Mouse (Mus musculus): ENCODE results near the gene Gprc5a.
A peak's percentile ranks its signal among the peaks of the same experiment; 100 is the strongest.

Gene Gprc5a

DNA sequence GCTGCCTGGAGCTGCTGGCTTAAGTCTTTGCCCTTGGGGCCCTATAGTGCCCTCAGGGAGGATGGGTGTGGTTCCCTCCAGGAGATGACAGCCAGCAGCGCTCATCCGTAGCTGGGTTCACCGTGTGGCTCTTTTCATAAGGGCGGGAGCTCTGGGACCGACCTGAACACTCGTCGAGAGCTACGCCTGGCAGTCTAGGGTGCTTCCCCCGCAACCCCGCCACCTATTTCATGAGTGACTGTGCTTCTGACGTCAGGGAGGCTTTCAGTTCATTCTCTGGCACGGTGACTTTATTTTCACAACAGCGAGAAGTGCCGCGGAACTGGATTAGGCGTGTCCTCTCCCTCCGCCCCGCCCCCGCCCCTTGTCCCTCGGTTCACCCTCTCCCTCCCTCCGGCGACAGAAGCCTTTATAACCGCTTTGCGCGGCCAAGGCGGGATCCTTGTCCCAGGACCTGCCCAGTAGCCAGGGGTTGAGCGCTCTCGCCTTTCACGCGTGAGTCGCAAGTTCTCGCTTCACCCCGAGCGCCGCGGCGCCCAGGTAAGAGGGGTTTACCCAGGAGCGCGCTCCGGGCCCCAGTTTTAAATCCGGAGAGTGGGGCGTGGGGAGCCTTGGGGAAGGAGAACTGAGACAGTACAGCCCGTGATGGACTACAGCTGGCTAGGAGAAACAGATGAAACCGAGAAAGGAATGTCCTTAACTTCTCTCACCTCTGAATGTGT is at the start of gene Gprc5a:
Gene Gprc5a (plus strand): TSS at position 416 of the 722 bp plus-strand sequence.
- peak; percentile 13 for DNase-seq

DNA sequence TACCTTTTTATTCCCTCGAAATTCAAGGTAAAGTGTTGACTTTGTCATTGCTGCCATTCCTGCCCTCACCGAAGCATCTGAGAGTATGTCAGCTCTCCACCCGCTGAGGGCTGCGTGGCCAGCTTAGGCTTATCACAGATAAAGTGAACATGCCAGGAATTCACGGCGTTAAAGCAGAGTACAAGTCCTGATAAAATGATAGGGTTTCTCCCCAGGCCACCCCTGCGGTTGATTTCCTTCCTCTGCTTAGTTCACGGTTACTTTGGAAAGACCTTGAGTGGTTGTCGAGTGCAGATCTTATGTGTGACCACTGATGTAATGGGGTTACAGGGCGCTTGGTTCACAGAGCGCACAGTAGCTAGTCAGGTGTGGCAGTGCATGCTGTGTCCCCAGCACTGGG is 48.2 kb upstream of the Gprc5a start:
- DNase-seq: no peak

DNA sequence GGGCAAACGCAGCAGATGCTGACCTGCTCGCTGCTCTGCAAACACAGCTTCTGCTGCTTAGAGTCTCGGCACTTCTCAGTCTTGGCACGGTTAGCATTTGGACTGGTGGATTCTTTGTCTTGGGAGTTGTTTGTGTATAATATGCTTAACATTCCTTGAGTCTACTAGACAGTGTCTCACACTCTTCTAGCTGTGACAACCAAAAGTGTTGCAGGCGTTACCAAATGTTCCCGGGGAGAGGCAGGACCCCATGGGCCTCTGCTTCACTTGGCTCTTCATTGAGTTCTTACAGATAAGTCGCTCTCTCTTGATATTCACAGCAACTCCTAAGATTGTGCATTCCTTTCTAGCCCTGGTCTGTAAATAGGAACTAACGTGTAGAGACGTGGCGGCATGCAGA is 45.9 kb upstream of the Gprc5a start:
- no peak for DNase-seq

DNA sequence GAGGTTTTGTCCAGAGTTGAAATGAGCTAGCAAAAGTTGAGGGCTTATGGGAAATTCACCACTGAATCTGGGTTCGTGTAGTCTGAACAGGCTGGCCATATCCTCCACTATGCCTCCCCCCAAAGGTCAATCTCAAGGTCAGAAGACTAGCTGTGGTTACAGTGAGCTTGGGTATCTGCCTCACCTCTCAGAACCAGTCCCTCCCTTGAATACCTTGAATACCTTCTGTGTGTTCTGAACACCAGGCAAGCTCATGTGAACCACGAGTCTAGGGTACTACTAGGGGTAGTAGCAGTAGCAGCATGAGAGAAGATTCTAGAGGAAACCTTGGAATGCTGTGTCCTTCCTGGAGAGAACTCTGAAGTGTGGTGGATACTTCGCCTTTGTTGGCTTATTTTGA is 43.8 kb upstream of the Gprc5a start:
- no peak for DNase-seq

DNA sequence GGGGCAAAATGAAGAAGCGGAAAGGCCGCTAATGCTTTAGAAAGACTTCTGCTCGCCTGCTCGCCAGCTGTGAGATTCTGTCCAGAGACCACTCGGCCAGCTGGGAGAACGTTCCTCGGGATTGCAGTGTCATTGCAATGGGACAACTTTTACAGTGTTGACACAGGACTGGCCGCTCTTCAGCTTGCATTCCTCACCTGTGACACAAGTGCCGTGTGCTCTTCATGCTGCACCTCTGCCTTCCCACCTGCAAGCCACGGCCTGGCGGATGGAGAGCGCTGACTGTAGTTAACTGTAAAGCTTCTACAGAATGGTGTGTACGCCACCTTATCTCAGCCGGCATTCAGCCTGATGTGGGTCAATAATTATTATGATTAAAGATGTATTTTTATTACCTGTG is 42.1 kb upstream of the Gprc5a start:
- no peak for DNase-seq

DNA sequence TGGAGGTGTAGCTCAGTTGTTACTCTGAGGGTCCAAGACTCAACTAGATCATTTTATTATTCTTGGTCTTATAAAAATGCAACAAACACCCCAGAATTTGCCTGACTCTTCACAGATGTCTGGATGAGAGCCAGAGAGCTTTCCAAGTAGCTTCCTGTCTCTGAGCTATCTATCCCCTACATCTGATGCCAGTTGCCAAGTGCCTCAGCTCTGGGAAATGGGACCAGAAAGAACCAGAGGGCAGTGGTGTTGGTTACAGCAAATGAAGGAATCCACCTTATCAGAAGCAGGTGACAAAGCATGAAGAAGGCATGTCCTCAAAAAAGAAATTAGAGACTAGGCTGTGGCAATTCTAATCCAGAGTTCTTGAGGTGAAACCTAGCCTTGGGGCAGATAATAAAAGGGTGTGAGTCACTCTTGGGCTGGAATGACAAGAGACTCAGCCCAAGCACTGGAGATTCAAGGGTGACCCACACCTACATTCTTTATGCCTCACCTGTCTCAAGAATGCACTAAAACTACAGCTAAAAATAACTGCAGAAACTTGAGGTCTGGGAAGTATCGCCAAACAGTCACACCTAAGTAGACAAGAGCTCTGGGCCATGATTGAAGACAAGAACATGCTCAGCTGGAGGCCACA is 40.5 kb upstream of the Gprc5a start:
- no peak for DNase-seq

DNA sequence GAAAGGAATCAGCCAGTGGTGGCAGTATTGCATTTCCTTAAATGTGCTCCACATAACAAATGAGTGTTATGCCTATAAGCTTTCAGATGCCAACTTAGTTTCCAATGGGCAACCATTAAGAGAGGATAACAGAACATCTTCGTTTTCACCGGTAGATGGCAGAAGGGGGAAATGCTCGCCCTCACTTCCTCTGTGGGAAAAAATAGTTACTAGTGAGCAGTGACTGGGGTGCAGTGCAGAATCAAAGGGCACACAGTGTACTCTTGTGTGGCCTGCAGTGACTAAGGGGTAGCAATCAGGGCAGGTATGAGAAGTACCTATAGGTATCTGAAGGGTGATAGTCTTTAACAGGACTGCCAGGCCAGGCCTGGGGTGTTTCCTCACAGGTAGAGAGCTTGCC is 39.2 kb upstream of the Gprc5a start:
- peak; percentile 24 for DNase-seq

DNA sequence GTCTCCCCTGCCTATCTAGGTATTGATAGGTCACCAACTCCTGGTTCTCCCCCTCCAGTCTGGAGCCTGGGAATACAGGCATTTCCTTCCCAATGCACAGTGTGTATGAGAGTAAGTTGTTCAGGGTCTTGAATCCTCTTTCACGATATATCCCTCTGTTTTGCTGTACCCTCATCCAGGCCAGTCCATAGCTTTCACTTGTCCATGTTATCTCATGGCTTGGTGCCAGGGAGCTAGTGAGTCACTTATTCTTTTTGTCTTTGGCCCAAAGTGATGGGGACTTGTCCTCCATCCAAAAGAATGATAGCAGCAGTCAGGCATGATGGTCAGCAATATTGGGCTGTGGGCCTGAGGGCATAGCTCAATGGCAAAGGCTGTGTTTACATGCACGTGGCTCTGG is 38.7 kb upstream of the Gprc5a start:
- DNase-seq: no peak

DNA sequence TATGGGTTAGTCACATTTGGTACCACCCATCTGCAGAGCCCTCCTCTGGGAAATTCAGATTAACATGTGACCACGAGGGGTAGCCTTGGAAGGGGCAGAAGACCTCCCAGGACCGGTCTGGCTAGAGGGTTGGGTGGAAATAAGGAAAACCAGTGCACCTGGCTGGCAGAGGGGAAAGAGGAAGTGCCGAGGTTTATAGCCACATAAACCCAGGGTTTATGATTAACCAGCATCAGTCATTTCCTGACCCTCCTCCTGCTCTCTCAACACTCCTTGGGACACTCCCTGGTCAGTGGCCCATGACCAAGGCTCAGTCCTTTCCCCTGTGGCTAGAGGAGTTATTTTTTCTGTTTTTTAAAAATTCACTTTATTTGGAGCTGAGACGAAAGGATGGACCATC is 36.2 kb upstream of the Gprc5a start:
- DNase-seq: no peak

DNA sequence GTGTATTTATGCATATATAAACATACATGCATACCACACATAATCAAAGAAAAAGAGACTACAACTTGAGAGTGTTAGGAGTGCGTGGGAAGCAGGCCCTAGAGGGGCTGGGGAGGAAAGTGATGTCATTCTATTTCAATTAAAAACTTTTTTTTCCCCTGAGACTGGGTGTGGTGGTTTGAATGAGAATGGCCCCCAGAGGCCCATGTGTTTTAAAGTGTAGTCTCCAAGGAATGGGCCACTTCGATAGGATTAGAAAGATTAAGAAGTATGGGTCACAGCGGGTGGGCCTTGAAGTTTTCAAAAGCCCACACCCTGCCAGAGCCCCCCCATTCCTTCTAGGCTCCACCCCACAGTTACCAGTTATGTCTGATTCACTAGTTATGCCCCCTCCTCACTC is 26.8 kb upstream of the Gprc5a start:
- no peak for DNase-seq

DNA sequence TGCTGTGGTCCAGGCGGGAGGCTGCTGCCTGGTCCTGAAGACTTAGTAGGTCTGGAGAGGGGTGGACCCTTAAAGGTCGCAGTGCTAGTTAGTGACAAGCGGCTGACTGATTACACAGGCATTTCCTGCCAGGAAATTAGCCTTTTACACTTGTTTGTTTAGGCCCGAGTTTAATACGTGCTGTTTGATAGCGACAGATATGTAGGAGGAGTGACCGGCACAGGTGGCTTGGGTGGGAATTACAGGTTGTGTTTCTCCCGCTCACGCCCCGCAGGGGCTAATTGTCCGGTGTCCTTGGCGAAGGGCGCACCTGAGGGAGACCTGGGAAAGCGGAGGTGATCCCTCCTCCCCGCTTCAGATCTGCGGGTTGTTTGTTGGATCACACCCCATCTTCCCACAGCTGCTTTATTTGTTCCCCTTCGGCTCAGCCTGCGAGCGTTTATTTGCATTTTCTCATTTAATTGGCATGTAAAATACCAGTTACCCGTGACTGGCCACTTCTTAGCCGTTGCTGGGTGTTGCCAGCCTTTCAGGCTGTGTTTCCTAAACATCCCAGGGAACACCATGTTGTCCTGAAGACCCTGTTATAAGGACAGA is 25.1 kb upstream of the Gprc5a start:
- no peak for DNase-seq

DNA sequence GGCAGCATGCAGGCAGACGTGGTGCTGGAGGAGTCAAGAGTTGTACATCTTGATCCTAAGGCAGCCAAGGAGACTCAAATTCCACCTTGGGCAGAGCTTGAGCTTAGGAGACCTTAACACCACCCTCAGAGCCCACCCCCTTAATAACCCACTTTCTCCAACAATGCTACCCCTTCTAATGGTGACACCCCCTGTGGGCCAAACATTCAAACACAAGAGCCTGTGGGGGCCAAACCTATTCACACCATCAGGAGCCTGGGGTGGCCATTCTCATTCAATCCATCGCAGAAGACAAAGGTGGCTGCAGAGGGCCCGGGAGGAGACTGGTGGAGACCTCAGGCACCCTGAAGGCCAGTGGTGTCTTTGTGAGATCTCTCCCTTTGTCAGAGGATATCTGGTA is 23.5 kb upstream of the Gprc5a start:
- no peak for DNase-seq

DNA sequence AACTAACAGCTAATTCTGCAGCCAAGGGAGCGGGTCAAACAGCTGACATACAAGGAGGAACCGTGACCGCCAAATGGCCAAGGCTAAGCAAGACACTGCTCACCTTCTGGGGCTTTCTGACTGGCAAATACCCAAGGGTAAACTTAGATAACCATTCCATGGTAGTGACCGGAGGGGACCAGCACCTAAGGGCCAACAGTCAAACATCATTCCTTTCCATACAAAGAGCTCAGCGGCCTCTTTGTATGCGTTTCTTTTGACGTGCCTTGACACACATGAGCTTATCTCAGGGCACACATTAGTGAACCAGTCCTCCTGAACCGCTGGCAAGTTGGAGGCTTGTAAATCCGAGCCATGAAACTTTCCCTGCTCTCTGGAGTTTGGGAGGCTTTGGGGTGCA is 18.2 kb upstream of the Gprc5a start:
- no peak for DNase-seq

DNA sequence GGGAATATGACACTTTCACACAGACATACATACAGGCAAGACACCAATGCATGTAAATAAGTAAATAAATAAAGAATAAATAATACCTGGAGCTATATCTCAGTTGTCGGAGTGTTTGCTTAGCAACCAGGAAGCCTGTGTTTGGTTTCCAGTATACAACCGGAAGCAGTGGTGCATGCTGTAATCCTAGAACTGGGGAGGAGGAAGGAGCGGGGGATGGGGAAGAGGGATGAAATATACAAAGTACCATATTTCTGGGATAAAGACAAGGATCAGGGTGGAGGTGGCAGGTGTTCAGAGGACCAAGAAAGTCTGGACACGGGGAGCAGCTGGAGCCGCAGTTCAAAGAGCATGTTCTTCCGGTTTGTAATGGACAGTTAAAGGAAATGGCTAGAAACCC is 16.9 kb upstream of the Gprc5a start:
- DNase-seq: no peak

DNA sequence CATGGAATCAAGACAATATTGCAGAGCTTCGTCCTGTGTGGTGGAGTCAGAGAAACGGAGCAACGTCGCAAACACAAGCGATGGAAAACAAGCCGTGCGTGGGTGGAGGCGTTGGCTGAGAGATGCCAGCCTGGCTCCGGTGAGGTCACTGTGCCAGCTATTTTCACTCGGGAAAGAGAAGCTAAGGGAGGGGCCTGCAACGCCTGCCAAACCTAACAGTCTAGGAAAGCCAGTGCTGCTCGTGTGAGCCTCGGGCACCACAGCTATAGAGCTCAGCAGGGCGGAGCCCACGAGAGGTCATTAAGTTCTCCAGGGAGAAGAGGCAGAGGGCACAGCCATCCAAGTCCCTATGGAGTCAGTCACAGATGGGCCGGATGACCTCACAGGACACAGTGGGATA is 16.5 kb upstream of the Gprc5a start:
- DNase-seq: no peak

DNA sequence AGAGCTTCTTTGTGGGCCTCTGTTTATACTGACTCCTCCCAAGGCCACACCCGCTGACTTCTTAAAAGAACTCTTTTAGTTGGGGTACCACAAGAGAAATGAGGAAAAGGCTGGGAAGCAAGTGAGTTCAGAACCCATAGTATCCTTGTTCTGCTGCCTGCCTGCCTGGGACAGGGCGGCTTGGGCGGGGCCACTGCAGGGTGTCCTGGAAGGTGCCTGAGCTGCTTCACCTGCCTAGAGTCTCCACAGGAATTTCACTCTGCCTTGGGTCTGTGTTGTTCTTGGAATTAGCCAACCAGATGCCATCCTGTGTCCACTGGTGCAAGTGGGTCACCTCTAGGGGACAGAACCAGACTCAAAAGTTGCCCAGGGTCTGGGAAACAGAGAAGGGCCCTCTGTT is 11.7 kb upstream of the Gprc5a start:
- DNase-seq: no peak

DNA sequence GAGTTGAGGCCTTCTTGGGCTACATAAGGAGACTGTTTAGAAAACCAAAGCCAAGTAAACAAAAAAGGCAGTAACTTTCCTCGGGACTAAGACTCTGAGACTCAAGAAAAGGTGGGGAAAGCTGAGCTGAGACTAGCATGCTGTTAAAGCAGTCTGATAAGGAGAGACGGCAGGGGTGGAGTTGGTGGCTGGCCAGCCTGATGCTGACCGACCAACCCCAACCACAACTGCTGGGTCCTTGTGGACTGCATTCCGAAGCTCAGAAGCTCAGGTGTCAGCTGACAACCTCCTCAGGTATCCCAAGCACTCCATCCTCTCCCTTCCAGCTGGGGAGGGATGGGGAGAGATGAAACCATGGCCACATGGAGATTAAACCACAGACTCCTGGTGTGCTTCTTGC is 9.6 kb upstream of the Gprc5a start:
- no peak for DNase-seq

DNA sequence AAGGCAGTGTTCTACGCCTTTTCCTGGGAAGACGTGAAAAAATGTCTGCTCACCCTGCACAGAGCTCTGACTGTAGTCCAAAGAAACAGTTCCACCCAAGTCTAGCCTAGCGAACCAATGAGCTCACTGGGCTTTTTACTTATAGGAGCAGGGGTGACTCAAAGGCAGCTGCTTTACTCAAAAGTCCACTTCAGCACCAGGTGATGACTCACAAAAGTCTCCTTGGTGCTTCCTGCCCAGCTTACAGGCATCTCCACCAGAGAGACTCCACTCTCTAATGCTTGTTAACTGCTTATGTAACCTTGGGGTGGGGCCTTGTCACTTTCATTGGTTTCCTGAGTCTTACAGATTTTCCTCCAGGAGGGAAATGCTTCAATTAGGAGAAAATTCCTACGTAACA is 4.7 kb upstream of the Gprc5a start:
- no peak for DNase-seq

DNA sequence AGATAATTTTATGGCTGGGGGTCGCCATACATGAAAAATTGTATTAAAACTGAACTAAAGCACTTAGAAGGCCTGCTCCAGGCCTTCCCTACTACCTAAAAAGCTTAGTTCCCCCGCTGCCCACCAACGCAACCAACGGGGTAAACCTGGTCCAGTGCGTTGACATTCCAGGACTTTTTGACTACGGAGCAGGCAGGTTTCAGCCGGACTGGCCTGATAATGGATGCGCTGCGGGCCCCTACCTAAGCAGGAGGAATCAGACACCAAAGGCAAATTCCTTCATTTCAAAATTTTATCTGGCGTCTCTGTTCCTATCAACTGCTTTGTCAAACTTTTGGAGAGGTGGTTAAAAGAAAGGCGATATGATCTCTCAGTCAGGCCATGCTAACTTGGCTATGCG is 830 bp upstream of the Gprc5a start:
- DNase-seq: no peak

DNA sequence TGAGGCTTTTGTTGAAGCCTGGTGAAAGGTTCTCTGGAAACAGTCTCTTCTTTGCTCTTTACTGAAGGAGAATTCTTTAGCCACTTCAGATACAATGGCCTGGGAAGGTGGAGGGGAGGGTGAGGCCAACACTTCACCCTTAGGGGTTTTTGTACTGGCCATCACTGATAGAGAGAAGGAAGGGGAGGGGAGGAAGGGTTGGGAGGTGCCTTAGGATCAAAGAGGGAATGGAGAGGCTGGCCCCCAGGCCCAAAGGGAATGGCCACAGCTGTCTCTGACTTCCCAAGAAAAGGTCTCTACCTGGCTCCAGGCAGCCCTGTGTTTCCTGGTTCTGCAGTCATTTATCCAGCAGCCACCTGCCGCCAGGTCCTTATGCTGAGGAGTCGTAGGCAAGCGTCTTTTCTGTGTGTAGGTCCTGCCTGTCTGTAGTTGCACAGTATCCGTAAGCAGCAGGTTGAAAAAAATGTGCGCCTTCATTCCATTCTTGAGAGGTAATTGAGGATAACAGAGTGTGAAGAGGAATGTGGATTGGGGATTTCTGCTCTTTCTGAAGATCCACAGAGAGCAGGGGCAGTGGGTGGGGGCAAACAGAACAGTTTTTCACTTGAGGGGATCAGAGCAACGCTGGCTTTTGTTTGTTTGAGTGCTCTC is 1.5 kb downstream of the Gprc5a start:
- DNase-seq: no peak

DNA sequence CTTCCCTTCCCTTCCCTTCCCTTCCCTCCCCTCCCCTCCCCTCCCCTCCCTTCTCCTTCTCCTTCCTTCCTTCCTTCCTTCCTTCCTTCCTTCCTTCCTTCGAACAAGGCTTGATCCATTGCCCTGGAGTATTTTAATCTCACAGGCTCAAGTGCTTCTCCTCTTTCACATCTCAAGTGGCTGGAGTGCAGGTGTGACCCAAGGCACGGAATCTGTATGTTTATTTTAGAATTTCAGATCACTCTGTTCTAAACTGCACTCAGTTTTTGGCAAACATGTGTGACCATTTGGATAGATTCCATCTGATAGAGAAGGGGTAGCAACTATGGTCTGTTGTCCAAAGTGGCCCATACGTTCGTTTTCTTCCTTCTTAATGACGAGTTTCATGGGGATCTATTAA is 2.8 kb downstream of the Gprc5a start:
- no peak for DNase-seq

DNA sequence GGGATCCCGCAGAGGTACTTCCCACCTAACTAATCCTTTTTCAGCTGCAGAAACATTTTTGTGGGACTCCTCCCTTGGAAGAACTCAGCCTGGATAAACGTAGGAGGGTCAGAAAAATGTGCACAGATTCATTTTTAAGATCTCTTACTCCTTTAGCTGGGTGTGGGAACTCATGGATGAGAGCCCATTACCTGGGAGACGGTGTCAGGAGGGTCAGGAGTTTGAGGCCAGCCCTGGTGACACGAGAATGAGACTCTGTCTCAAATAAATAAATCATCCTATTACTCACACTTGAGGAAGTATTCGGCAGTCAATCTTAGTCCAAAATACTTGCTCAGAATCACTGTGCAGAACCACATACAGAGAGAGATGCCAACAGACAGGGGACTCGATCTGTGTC is 4.4 kb downstream of the Gprc5a start:
- no peak for DNase-seq

DNA sequence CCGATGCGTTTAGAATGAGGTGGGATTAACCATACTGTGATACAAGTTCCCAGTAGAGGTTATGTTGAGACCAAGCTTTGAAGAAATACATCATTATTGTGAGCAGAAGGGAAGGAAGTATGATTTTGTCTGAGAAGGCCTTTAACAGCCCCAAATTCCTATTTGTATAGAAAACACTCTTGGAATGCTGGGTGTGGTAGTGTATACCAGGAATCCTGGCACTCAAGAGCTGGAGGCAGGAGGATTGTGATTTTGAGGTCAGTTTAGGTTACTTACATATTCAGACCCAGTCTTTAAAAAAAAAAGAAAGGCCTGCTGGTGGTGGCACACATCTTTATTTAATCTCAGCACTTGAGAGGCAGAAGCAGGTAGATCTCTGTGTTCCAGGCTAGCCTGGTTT is 4.9 kb downstream of the Gprc5a start:
- DNase-seq: no peak

DNA sequence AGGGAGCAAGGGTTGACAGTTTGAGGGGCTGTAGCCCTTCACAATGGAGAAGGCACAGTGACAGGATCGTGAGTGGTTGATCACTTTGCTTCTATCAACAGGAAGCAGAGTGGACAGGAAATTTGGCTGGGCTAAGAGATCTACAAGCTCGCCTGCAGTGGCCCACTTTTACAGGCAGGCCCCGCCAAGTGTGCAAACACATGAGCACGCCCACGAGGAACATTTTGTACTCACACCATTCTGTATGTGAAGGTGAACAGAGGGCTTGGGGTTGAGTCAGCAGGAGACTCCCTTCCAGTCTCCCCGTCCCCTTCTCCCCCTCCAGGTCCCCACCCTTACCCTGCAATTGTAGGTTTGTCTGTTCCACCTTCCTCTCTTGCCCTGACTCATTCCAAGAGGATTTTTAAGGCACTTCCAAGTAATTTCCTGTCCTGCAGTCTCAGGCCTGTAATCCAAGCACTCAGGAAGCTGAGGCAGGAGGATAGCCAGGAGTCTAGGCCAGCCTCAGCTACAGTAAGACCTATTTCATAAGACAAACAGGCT is 9.0 kb downstream of the Gprc5a start:
- no peak for DNase-seq
